Mouse (Mus musculus): Measurements from ENCODE around the gene Nox1.

GRCm38 (mm10) chrX:134141551-134141950 is 80.2 kb downstream of the Nox1 start:
- no peak for TF ChIP-seq HCFC1 (IDR thresholded peaks at IDR 0.05; ENCODE audit: borderline replicate concordance, insufficient read depth, low read length)
- no peak for TF ChIP-seq CHD2 (IDR thresholded peaks at IDR 0.05; ENCODE audit: low read depth, low read length)
- no peak for TF ChIP-seq ZNF384 (IDR thresholded peaks at IDR 0.05; ENCODE audit: low read depth, low read length)
- TF ChIP-seq ZC3H11A (IDR thresholded peaks at IDR 0.05; ENCODE audit: borderline replicate concordance, low read depth, low read length): no peak
- no peak for TF ChIP-seq MAFK (IDR thresholded peaks at IDR 0.05; ENCODE audit: insufficient read depth, low read depth, low read length)
